Mouse (Mus musculus) lung, adult 2 months (tissue): Measurements from ENCODE around the gene Pet100.

Experiments used
- CTCF ChIP-seq: fragments of 200-500 bp; IDR thresholded peaks from 2 replicates; pipeline ENCODE4 v1.5.1; 2011; ENCODE audit warnings: mild to moderate bottlenecking, low read length, control low read depth; ENCODE audit not compliant: insufficient read depth
- POLR2A ChIP-seq: fragments of 200-500 bp; IDR thresholded peaks from 2 replicates; pipeline ENCODE4 v1.6.1; 2011; ENCODE audit warnings: low read depth, mild to moderate bottlenecking, control low read depth, low read length, borderline replicate concordance; ENCODE audit errors: extremely low read depth

GRCm38 (mm10) chr8:3648990-3649389 is 27.6 kb downstream of the Pet100 start:
- no peak for TF ChIP-seq CTCF
- no peak for TF ChIP-seq POLR2A
